8 mouse cellular contexts compared by ENCODE assay signal in the genomic region with DNA sequence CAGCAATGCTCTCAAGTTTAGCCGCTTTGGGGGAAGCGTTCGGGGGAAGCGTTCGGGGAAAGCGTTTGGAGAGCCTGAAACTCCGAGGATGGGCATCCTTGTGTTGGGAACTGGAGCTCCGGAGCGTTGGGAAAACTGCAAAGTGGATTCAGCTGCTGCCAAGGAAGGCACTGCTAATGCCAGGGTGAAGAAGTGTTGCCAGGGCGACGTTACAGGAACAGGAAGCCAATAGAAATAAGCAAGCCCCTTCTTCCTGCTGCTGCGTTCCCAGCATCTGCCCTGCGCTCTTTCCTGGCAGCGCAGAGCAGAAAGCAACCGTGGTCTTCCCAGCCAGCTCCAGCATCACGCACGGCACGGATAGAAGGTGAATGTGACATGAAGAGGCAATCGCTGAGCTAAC. TPM values are rescaled to one million over a fixed set of nuclear protein-coding genes. Genes with fewer than 3 reads are reported as not detected.
DNase-seq lines count a peak whose midpoint lies in the region; ATAC-seq and TF ChIP-seq lines count a peak whose summit lies in the region.

No protein-coding gene starts in this region.

- ATAC-seq in forebrain, embryonic 13.5 days, result peak; percentile 36; the same call in 1 of the 2 replicates

- intact Hi-C loops in left cerebral cortex, postnatal 4 days (cut with DNase I), result no loop called here

- H3K9me3 ChIP-seq in forebrain, embryonic 13.5 days (replicated peaks), result no peaks in the 10 kb centered on the region
- no peaks in the 10 kb centered on the region for H3K9me3 ChIP-seq in forebrain, embryonic 10.5 days
- no peaks in the 10 kb centered on the region for H3K9me3 ChIP-seq in E14TG2a.4 (ENCODE audit: low read length)

- no peak overlapping the region for H3K9ac ChIP-seq in forebrain, embryonic 13.5 days

- no peak overlapping the region for H3K27ac ChIP-seq in forebrain, embryonic 13.5 days
- no peak overlapping the region for H3K27ac ChIP-seq in forebrain, embryonic 10.5 days

- H3K4me3 ChIP-seq in forebrain, embryonic 13.5 days, result no peak overlapping the region
- H3K4me3 ChIP-seq in forebrain, embryonic 10.5 days, result no peak overlapping the region
- peak overlapping the region; percentile 32 for H3K4me3 ChIP-seq in E14TG2a.4 (replicated peaks; ENCODE audit: low read length)

- peaks cover 14% of the 10 kb centered on the region for H3K4me1 ChIP-seq in forebrain, embryonic 13.5 days
- peaks cover 16% of the 10 kb centered on the region for H3K4me1 ChIP-seq in forebrain, embryonic 10.5 days
- peaks cover 12% of the 10 kb centered on the region for H3K4me1 ChIP-seq in E14TG2a.4 (replicated peaks; ENCODE audit: low read depth, low read length)

- DNase-seq in forebrain, embryonic 10.5 days (ENCODE audit: extremely low spot score, low spot score), result no peak
- peak; percentile 68 to 70 for DNase-seq in frontal cortex, postnatal 10 days (ENCODE audit: low spot score in 2 of 2)
- peak; percentile 74 for DNase-seq in left cerebral cortex, postnatal 4 days
- DNase-seq in spleen, postnatal 10 days (ENCODE audit: low spot score in 2 of 2), result no peak
- no peak for DNase-seq in adrenal gland, postnatal 4 days (ENCODE audit: low spot score in 2 of 2)
- DNase-seq in gastrocnemius, adult 8-10 months (ENCODE audit: low spot score in 2 of 2), result no peak

- no peak for TF ChIP-seq CTCF in E14TG2a.4 (conservative IDR thresholded peaks at IDR 0.05; ENCODE audit: low read length)

- 55% methylated on average over 19 of the region's 19 CpGs for WGBS in forebrain, embryonic 13.5 days
- WGBS in forebrain, embryonic 10.5 days, result 71% methylated on average over 19 of the region's 19 CpGs

- H3K4me2 ChIP-seq in forebrain, embryonic 13.5 days, result peak overlapping the region; percentile 25

- no peaks in the 10 kb centered on the region; the same call in 1 of the 2 replicates for H3K27me3 ChIP-seq in forebrain, embryonic 13.5 days
- H3K27me3 ChIP-seq in forebrain, embryonic 10.5 days (ENCODE audit: poor library complexity, severe bottlenecking), result peaks cover 27% of the 10 kb centered on the region
- peaks cover 59% of the 10 kb centered on the region for H3K27me3 ChIP-seq in E14TG2a.4 (ENCODE audit: insufficient read depth, low read length)

- H3K36me3 ChIP-seq in forebrain, embryonic 13.5 days (ENCODE audit: poor library complexity, severe bottlenecking), result no peaks in the 10 kb centered on the region
- no peaks in the 10 kb centered on the region for H3K36me3 ChIP-seq in forebrain, embryonic 10.5 days (replicated peaks)
- no peaks in the 10 kb centered on the region for H3K36me3 ChIP-seq in E14TG2a.4 (ENCODE audit: insufficient read depth, low read length)

RNA-seq across cellular contexts. Expression of gene Trim62, which starts 10.4 kb away (rescaled TPM):
- 6.7 and 7.6 TPM in 2 replicates for polyA plus RNA-seq in forebrain, embryonic 13.5 days (2015; fragmentation: Nextera tagmentation; extraction: Ambion mirVana)
- 6.8 and 7.4 TPM in 2 replicates for polyA plus RNA-seq in forebrain, embryonic 10.5 days (2016; fragmentation: Nextera tagmentation; extraction: Ambion mirVana)
- total RNA-seq in left cerebral cortex, postnatal 4 days (2021), result 10 to 100 TPM; 37.5 to 38.4 TPM
- total RNA-seq in adrenal gland, postnatal 4 days (2021), result 10 to 100 TPM; 29.8 to 34.8 TPM
- under 1 TPM; 0.36 to 0.67 (median 0.45) TPM for total RNA-seq in gastrocnemius, adult 8-10 months (2022)

Comparison
In these comparisons a context has a peak if more than half of its experiments do, and no peak if none do; other contexts are left out.
1. DNase-seq: peak in frontal cortex, postnatal 10 days (2 of 2) and left cerebral cortex, postnatal 4 days (single experiment); none in forebrain, embryonic 10.5 days (single experiment), spleen, postnatal 10 days (0 of 2), adrenal gland, postnatal 4 days (0 of 2) and gastrocnemius, adult 8-10 months (0 of 2).
2. RNA of gene Trim62, which starts 10.4 kb away (total RNA-seq): 37.5 to 38.4 TPM in left cerebral cortex, postnatal 4 days and 29.8 to 34.8 TPM in adrenal gland, postnatal 4 days; 0.36 to 0.67 TPM in gastrocnemius, adult 8-10 months; every median in the first group is over 10 times any median in the second.